Mouse (Mus musculus): ENCODE data around the gene Zfp13.

GRCm38 (mm10) chr17:23571084-23571483, 28.2 kb downstream of the Zfp13 start:
- TF ChIP-seq CTCF (IDR thresholded peaks at IDR 0.05; ENCODE audit: extremely low read depth, insufficient read depth, insufficient read length, insufficient replicate concordance) (no peak), POLR2A (IDR thresholded peaks at IDR 0.05; ENCODE audit: low read depth, low read length) (no peak)

Measured in spleen, adult 2 months (tissue).